Mouse (Mus musculus) liver, embryonic 14.5 days (tissue): ENCODE results near the gene Nsrp1.

ENCODE experiments used
- CTCF ChIP-seq: IDR thresholded peaks from 2 replicates; pipeline ENCODE4 v1.5.1; 2016; ENCODE audit warnings: antibody characterized with exemption, low read depth, control low read depth
- EP300 ChIP-seq: IDR thresholded peaks from 2 replicates; pipeline ENCODE4 v1.6.1; 2016; ENCODE audit warnings: antibody characterized with exemption, low read depth

GRCm38 (mm10) chr11:77094136-77094535 is 15.9 kb upstream of the Nsrp1 start:
- TF ChIP-seq CTCF (no peak), EP300 (no peak)
